Mouse (Mus musculus) neural tube, embryonic 12.5 days (tissue): ENCODE data around the gene Gm49358. TPM values are rescaled to one million over a fixed set of nuclear protein-coding genes. Genes with fewer than 3 reads are reported as not detected.

Source experiments
- ATAC-seq: fragments of 200-750 bp; cut with Nextera tagmentation; 2 replicates; pipeline ENCODE4 v1.8.0; 2017; ENCODE audit warnings: low read depth, mild to moderate bottlenecking, moderate TSS enrichment, moderate library complexity; ENCODE audit not compliant: low FRiP score
- H3K27ac ChIP-seq: fragments of 300-500 bp; sonication (generic); 2 replicates; pipeline ENCODE4 v1.5.1; 2016
- H3K27me3 ChIP-seq: fragments of 300-500 bp; sonication (generic); replicated peaks from 2 replicates; pipeline ENCODE4 v1.6.1; 2016; ENCODE audit warnings: mild to moderate bottlenecking
- H3K36me3 ChIP-seq: fragments of 300-500 bp; sonication (generic); 2 replicates; pipeline ENCODE4 v1.6.1; 2016; ENCODE audit warnings: mild to moderate bottlenecking
- H3K4me1 ChIP-seq: fragments of 300-500 bp; sonication (generic); 2 replicates; pipeline ENCODE4 v1.6.1; 2016
- H3K4me2 ChIP-seq: fragments of 300-500 bp; sonication (generic); replicated peaks from 2 replicates; pipeline ENCODE4 v1.6.1; 2016; ENCODE audit warnings: mild to moderate bottlenecking
- H3K4me3 ChIP-seq: fragments of 300-500 bp; sonication (generic); 2 replicates; pipeline ENCODE4 v1.5.1; 2016
- H3K9ac ChIP-seq: fragments of 300-500 bp; sonication (generic); 2 replicates; pipeline ENCODE4 v1.6.1; 2016; ENCODE audit warnings: mild to moderate bottlenecking
- H3K9me3 ChIP-seq: fragments of 300-500 bp; sonication (generic); 2 replicates; pipeline ENCODE4 v1.6.1; 2016; ENCODE audit warnings: mild to moderate bottlenecking
- WGBS: fragments of 180-500 bp; shearing (Covaris S2); methylation state at CpG from one replicate; pipeline ENCODE4 v1.1.7; 2016; 5-methylcytosine and 5-hydroxymethylcytosine counted together
- polyA plus RNA-seq: library from polyadenylated mRNA; unstranded; fragments of >200 nt; fragmentation: Nextera tagmentation; extraction: Ambion mirVana; gene quantifications from 2 replicates; pipeline ENCODE4 v1.2.1, GENCODE M21; 2016

Gene Gm49358
- polyA plus RNA-seq: not detected in 2 replicates

DNA sequence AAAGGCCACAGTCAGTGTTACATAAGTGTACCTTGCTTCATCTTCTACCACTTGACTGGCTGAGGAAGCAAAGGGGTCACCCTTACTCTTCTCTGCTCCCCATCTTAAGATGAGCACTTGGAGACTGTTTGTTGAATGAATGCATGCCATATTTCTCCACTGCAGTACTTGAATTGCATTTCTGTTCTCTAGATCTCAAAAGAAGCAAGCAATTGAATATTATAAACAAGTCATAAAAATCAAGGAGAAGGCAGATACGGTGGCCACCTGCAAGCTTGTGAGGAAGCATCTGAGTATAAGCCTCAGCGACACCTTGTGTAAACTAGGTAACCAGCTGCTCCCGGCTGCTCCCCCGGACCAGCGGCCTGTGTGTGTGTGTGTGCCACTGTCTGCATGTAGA lies at the start of gene Gm49358:
Gene Gm49358 (plus strand): TSS at position 301 of the 400 bp plus-strand sequence.
- Histone ChIP-seq H3K4me2 (no peak within 1 kb of the TSS), H3K9ac (no peak within 1 kb of the TSS), H3K4me3 (no peak within 1 kb of the TSS), H3K27ac (no peak within 1 kb of the TSS), H3K4me1 (no peaks in the 10 kb centered on the region), H3K36me3 (no peaks in the 10 kb centered on the region), H3K27me3 (no peaks in the 10 kb centered on the region), H3K9me3 (no peaks in the 10 kb centered on the region)
- ATAC-seq: no peak
- 95% methylated on average over 5 of the region's 5 CpGs for WGBS

- Histone ChIP-seq H3K27ac (no peak overlapping the region), H3K36me3 (no peaks in the 10 kb centered on the region), H3K4me2 (peak overlapping the region; percentile 58), H3K4me3 (peak overlapping the region; percentile 19; the same call in 1 of the 2 replicates), H3K9me3 (no peaks in the 10 kb centered on the region), H3K9ac (peak overlapping the region; percentile 33; the same call in 1 of the 2 replicates), H3K27me3 (no peaks in the 10 kb centered on the region), H3K4me1 (0 out of 2 replicates have a peak, but pooled peaks cover 4% of the 10 kb centered on the region)
- 8% methylated on average over 12 of the region's 12 CpGs for WGBS
- peak; percentile 57 for ATAC-seq
Observed at GRCm38 (mm10) chr10:86727548-86727980, 36.2 kb upstream of the Gm49358 start.

- no peak overlapping the region for H3K4me3 ChIP-seq
- H3K9ac ChIP-seq: no peak overlapping the region
- ATAC-seq: no peak
- H3K27me3 ChIP-seq: no peaks in the 10 kb centered on the region
- H3K9me3 ChIP-seq: no peaks in the 10 kb centered on the region
- H3K4me1 ChIP-seq: 0 out of 2 replicates have a peak, but pooled peaks cover 4% of the 10 kb centered on the region
- H3K27ac ChIP-seq: no peak overlapping the region
- 97% methylated on average over 3 of the region's 3 CpGs for WGBS
- peak overlapping the region; percentile 58; the same call in 1 of the 2 replicates for H3K4me2 ChIP-seq
- no peaks in the 10 kb centered on the region for H3K36me3 ChIP-seq
Observed at GRCm38 (mm10) chr10:86728176-86728575, 35.6 kb upstream of the Gm49358 start.

DNA sequence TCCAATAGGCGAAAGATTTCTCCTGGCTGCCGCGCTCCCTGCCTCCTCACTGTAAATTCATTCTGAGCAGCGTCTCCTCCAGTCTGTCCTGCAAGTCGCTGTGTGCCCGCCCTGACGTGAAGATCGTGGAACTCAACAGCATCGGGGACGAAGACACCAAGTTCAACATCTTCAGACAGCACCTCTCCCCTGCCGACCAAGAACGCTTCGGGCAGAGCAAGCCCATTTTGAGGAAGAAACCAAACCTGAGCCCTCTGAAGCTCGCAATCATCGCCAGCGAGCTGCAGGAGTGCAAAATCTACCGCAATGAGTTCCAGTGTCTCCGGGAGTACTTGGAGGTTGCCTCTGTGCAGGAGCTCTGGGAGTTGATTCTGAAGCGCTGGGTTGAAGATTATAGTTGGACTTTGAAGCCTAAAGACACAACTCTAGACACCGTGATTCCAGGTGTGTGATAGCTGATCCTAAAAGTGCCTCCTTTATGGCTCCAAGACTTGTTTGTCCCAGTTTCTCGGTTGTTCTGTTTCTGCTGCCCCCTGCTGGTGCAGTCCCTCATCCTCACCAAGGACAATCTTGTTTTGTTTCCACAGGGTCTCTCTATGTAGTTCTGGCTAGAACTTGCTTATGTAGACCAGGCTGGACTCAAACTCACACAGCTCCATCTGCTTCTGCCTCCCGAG lies 32.8 kb upstream of the Gm49358 start:
- ATAC-seq: peak; percentile 38; the same call in 1 of the 2 replicates
- H3K9ac ChIP-seq: peak overlapping the region; percentile 52
- H3K4me3 ChIP-seq: peak overlapping the region; percentile 33
- H3K4me1 ChIP-seq: 0 out of 2 replicates have a peak, but pooled peaks cover 4% of the 10 kb centered on the region
- H3K4me2 ChIP-seq: peak overlapping the region; percentile 68
- no peaks in the 10 kb centered on the region for H3K27me3 ChIP-seq
- no peaks in the 10 kb centered on the region for H3K36me3 ChIP-seq
- H3K27ac ChIP-seq: no peak overlapping the region
- 12% methylated on average over 22 of the region's 22 CpGs for WGBS
- H3K9me3 ChIP-seq: no peaks in the 10 kb centered on the region

- H3K27me3 ChIP-seq: no peaks in the 10 kb centered on the region
- H3K4me3 ChIP-seq: peak overlapping the region; percentile 33; the same call in 1 of the 2 replicates
- H3K27ac ChIP-seq: no peak overlapping the region
- no peak overlapping the region for H3K9ac ChIP-seq
- H3K36me3 ChIP-seq: no peaks in the 10 kb centered on the region
- no peak for ATAC-seq
- 0 out of 2 replicates have a peak, but pooled peaks cover 4% of the 10 kb centered on the region for H3K4me1 ChIP-seq
- no peak overlapping the region for H3K4me2 ChIP-seq
- no peaks in the 10 kb centered on the region for H3K9me3 ChIP-seq
- WGBS: 66% methylated on average over 2 of the region's 2 CpGs
Observed at GRCm38 (mm10) chr10:86731500-86731863, 32.3 kb upstream of the Gm49358 start.

DNA sequence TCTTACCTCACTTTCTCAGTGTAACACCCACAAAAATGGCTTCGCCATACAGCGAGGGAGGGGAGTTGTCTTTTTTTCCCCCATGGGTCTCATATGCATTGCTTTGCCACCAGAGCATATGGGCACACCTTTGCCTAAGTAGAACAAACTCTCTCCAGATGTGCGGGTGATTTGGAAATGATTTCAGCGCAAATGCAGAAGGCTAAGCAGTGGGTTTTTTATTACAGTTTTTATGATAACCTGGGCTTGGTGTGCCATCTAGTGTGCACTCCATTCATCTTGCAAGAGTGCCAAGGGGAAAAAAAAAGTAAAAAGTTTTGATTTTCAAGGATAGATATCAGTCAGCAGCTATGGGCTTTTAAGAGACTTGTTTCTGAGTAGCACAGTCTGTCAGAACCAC lies 28.7 kb upstream of the Gm49358 start:
- Histone ChIP-seq H3K4me2 (no peak overlapping the region), H3K9me3 (no peaks in the 10 kb centered on the region), H3K9ac (no peak overlapping the region), H3K27me3 (no peaks in the 10 kb centered on the region), H3K4me1 (no peaks in the 10 kb centered on the region), H3K27ac (no peak overlapping the region), H3K36me3 (no peaks in the 10 kb centered on the region), H3K4me3 (no peak overlapping the region)
- WGBS: 90% methylated on average over 4 of the region's 4 CpGs
- ATAC-seq: no peak

DNA sequence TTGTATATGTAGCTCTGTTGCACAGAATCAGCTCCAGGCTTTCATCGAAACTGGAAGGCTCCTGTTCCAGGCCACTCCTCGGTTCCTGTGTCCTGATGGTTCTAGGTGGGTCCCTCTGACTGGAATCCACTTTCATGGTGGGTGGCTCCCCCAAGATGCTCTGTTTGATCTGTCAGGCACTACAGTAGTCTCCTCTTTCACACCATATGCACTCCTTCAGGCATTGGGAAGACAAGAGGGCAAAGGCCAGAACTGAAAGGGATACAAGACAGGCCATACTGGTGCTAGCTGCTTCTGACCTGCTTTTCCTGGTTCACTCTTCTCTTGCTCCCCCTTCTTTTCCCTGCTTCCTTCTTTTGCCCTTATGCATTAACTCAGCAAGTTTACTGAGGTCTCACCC lies 20.9 kb upstream of the Gm49358 start:
- Histone ChIP-seq H3K4me2 (no peak overlapping the region), H3K4me1 (no peaks in the 10 kb centered on the region), H3K4me3 (no peak overlapping the region), H3K9ac (no peak overlapping the region), H3K27ac (no peak overlapping the region), H3K27me3 (no peaks in the 10 kb centered on the region), H3K9me3 (no peaks in the 10 kb centered on the region), H3K36me3 (no peaks in the 10 kb centered on the region)
- no peak for ATAC-seq
- 92% methylated on average over 2 of the region's 2 CpGs for WGBS

DNA sequence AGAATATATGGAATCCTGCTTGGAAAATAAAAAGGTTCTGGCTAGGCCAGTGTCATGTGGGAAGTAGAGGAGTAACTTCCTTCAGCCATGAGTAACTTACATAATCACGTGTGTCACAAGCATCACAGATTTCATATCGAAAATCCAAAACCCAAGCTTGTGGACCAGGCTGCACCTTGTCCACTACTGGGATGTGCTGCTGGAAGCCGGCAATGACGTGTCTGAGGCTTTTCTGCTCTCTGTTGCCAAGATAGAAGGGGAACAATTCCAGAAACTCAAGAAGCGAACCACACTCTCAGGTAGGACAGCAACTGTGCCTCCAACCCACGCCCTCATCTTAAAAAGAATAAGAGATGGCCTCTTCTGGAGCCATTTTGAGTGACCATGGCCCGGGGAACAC lies 19.5 kb upstream of the Gm49358 start:
- H3K27ac ChIP-seq: no peak overlapping the region
- 88% methylated on average over 7 of the region's 7 CpGs for WGBS
- H3K4me2 ChIP-seq: no peak overlapping the region
- H3K9ac ChIP-seq: no peak overlapping the region
- ATAC-seq: no peak
- H3K9me3 ChIP-seq: no peaks in the 10 kb centered on the region
- no peak overlapping the region for H3K4me3 ChIP-seq
- H3K4me1 ChIP-seq: no peaks in the 10 kb centered on the region
- no peaks in the 10 kb centered on the region for H3K27me3 ChIP-seq
- no peaks in the 10 kb centered on the region for H3K36me3 ChIP-seq

DNA sequence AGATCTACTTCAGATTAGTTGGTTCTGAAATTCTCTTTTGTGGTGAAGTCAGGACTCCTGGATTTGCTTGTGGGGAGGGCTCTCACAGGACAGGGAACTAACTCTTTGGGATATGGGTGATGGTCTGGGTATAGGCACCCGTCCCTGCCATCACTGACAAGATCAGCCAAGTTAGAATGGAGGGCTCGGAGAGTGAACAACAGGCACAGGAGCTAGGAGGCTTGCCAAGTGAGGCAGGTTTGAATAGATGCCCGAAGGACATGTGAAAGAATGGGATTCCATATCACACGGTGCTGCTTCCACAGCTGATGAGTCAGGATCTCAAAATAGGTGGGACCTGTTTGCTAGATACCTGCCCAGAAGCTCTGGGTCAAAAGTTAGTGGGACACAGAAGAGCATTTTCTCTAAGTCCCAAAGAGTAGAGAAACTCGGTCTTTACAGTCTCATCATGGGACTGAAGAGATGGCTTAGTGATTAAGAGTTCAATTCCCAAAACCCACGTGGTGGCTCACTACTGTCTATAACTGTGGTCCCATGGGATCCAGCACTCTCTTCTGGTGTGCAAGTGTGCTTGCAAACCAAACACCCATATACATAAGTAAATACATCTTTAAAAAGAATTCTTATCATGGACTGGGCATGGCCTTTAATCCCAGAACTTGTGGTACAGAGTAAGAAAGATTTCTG lies 7.8 kb upstream of the Gm49358 start:
- no peak overlapping the region for H3K9ac ChIP-seq
- WGBS: 87% methylated on average over 6 of the region's 6 CpGs

GRCm38 (mm10) chr10:86757724-86758123 lies 6.0 kb upstream of the Gm49358 start:
- no peak overlapping the region for H3K27ac ChIP-seq
- H3K36me3 ChIP-seq: no peaks in the 10 kb centered on the region
- WGBS: 95% methylated on average over 1 of the region's 1 CpGs
- no peak overlapping the region for H3K9ac ChIP-seq
- H3K27me3 ChIP-seq: no peaks in the 10 kb centered on the region
- H3K4me1 ChIP-seq: no peaks in the 10 kb centered on the region
- no peak overlapping the region for H3K4me3 ChIP-seq
- no peaks in the 10 kb centered on the region for H3K9me3 ChIP-seq
- ATAC-seq: no peak
- H3K4me2 ChIP-seq: no peak overlapping the region

More for the DNA sequence above, 7.8 kb upstream of the Gm49358 start:
- ATAC-seq: no peak
- no peaks in the 10 kb centered on the region for H3K9me3 ChIP-seq
- H3K27ac ChIP-seq: no peak overlapping the region
- H3K36me3 ChIP-seq: no peaks in the 10 kb centered on the region
- H3K27me3 ChIP-seq: no peaks in the 10 kb centered on the region
- no peaks in the 10 kb centered on the region for H3K4me1 ChIP-seq
- H3K4me2 ChIP-seq: no peak overlapping the region
- H3K4me3 ChIP-seq: no peak overlapping the region

- Histone ChIP-seq H3K4me1 (no peaks in the 10 kb centered on the region), H3K4me2 (no peak overlapping the region), H3K4me3 (no peak overlapping the region), H3K27ac (no peak overlapping the region), H3K27me3 (no peaks in the 10 kb centered on the region), H3K9me3 (no peaks in the 10 kb centered on the region), H3K36me3 (no peaks in the 10 kb centered on the region), H3K9ac (no peak overlapping the region)
- ATAC-seq: no peak
- WGBS: 91% methylated on average over 6 of the region's 6 CpGs
Observed at GRCm38 (mm10) chr10:86758211-86758610, 5.6 kb upstream of the Gm49358 start.

DNA sequence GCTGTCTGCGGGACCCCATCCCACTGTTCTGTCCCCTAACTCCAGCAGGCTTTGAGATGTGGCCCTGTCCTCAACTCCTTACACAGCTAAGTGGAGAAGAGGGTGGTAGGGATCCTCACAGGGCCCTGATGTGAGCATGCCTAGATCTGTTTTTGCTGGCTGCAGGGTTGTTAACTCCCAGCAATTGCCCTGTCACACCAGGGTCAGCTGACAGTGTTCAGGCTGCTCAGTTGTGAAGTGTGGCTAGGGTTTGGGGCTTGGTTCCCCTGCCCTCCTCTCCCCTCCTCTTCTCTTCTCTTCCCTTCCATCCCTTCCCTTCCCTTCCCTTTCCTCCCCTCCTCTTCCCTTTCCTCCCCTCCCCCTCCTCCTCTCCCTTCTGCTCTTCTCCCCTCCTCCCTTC lies 2.5 kb upstream of the Gm49358 start:
- Histone ChIP-seq H3K9ac (no peak overlapping the region), H3K27me3 (no peaks in the 10 kb centered on the region), H3K36me3 (no peaks in the 10 kb centered on the region), H3K9me3 (no peaks in the 10 kb centered on the region), H3K27ac (no peak overlapping the region), H3K4me2 (no peak overlapping the region), H3K4me1 (no peaks in the 10 kb centered on the region), H3K4me3 (no peak overlapping the region)
- WGBS: 65% methylated on average over 1 of the region's 1 CpGs
- ATAC-seq: no peak
